Mouse (Mus musculus) kidney, postnatal 0 days (tissue): ENCODE data around the gene Slc11a1. TPM values are rescaled to one million over a fixed set of nuclear protein-coding genes. Genes with fewer than 3 reads are reported as not detected.

Experiments
- ATAC-seq: fragments of 200-750 bp; cut with Nextera tagmentation; replicated peaks from 2 replicates; pipeline ENCODE4 v1.8.0; 2017; ENCODE audit warnings: low read depth, moderate number of reproducible peaks, moderate TSS enrichment, moderate library complexity; ENCODE audit not compliant: low FRiP score
- DNase-seq: peaks from one replicate; pipeline ENCODE4 v3.0.0-alpha.2; 2016; ENCODE audit warnings: low spot score
- H3K27ac ChIP-seq: fragments of 300-500 bp; sonication (generic); 2 replicates; pipeline ENCODE4 v1.5.1; 2014; ENCODE audit warnings: mild to moderate bottlenecking
- H3K27me3 ChIP-seq: fragments of 300-500 bp; sonication (generic); 2 replicates; pipeline ENCODE4 v1.6.1; 2014; ENCODE audit warnings: low read length, mixed read lengths; ENCODE audit not compliant: insufficient read depth
- H3K36me3 ChIP-seq: fragments of 300-500 bp; sonication (generic); 2 replicates; pipeline ENCODE4 v1.6.1; 2014; ENCODE audit warnings: low read length, mixed read lengths; ENCODE audit not compliant: insufficient read depth
- H3K4me1 ChIP-seq: fragments of 300-500 bp; sonication (generic); replicated peaks from 2 replicates; pipeline ENCODE4 v1.6.1; 2014; ENCODE audit warnings: antibody characterized with exemption, low read length, mixed read lengths; ENCODE audit not compliant: insufficient read depth
- H3K4me2 ChIP-seq: fragments of 300-500 bp; sonication (generic); 2 replicates; pipeline ENCODE4 v1.6.1; 2014; ENCODE audit warnings: mild to moderate bottlenecking, low read length, moderate library complexity, mixed read lengths
- H3K4me3 ChIP-seq: fragments of 300-500 bp; sonication (generic); replicated peaks from 2 replicates; pipeline ENCODE4 v1.5.1; 2014; ENCODE audit warnings: low read depth, low read length
- H3K9ac ChIP-seq: fragments of 300-500 bp; sonication (generic); 2 replicates; pipeline ENCODE4 v1.6.1; 2014; ENCODE audit warnings: low read depth, low read length
- H3K9me3 ChIP-seq: fragments of 300-500 bp; sonication (generic); replicated peaks from 2 replicates; pipeline ENCODE4 v1.6.1; 2016; ENCODE audit warnings: low read length, inconsistent platforms, mixed read lengths
- CTCF ChIP-seq: IDR thresholded peaks from 2 replicates; pipeline ENCODE4 v1.5.1; 2016; ENCODE audit warnings: antibody characterized with exemption, low read depth, mild to moderate bottlenecking, moderate library complexity
- WGBS: fragments of 180-500 bp; shearing (Covaris S2); extraction: QIAGEN DNeasy Blood & Tissue Kit; methylation state at CpG from one replicate; pipeline ENCODE4 v1.1.7; 2014; 5-methylcytosine and 5-hydroxymethylcytosine counted together
- polyA plus RNA-seq: library from polyadenylated mRNA; unstranded; fragments of >200 nt; fragmentation: Nextera tagmentation; extraction: Ambion mirVana; gene quantifications from 2 replicates; pipeline ENCODE4 v1.2.1, GENCODE M21; 2015

Slc11a1 gene
- polyA plus RNA-seq, 1 experiment from 2014 or later, result 3.6 TPM

DNA sequence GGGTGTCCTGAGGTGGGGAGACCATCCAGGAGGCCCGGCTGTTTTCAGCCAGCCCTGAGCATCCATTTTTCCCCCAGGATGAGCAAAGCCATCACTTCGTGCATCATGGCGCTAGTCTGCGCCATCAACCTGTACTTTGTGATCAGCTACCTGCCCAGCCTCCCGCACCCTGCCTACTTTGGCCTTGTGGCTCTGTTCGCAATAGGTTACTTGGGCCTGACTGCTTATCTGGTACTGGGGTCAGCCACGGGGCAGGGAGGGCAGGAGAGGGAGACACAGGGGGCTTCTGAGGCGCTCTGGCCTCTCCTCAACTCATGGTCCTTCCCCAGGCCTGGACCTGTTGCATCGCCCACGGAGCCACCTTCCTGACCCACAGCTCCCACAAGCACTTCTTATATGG lies 10.1 kb downstream of the Slc11a1 start:
- Histone ChIP-seq H3K27ac (no peak overlapping the region), H3K9me3 (no peaks in the 10 kb centered on the region), H3K4me3 (no peak overlapping the region), H3K4me2 (no peak overlapping the region), H3K36me3 (no peaks in the 10 kb centered on the region), H3K27me3 (no peaks in the 10 kb centered on the region), H3K9ac (no peak overlapping the region), H3K4me1 (peaks cover 7% of the 10 kb centered on the region; the same call in 1 of the 2 replicates)
- no peak for DNase-seq
- ATAC-seq, result no peak
- WGBS, result 93% methylated on average over 10 of the region's 10 CpGs
- no peak for TF ChIP-seq CTCF

DNA sequence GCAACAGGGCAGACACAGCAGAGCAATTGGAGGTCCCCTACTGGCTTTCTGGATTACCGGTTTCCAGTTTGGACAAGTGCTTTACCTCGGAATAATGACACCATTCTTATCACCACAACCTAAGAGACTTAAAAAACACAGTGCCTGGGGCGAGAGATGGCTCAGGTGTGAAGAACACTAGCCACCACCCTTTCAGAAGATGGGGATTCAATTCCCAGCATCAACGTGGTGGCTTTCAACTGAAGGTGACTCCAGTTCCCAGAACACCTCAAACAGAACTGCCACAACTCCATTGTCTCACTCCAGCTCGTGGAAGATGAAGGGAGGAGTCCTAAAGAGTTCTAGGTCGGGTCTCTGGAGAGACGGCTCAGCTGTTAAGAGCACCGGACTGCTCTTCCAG lies 10.5 kb downstream of the Slc11a1 start:
- no peak overlapping the region for H3K27ac ChIP-seq
- DNase-seq (no peak), ATAC-seq (no peak)
- H3K4me1 ChIP-seq, result peaks cover 12% of the 10 kb centered on the region
- H3K9me3 ChIP-seq, result no peaks in the 10 kb centered on the region
- no peak overlapping the region for H3K4me2 ChIP-seq
- no peaks in the 10 kb centered on the region for H3K27me3 ChIP-seq
- no peak for TF ChIP-seq CTCF
- H3K36me3 ChIP-seq, result no peaks in the 10 kb centered on the region
- no peak overlapping the region for H3K9ac ChIP-seq
- H3K4me3 ChIP-seq, result no peak overlapping the region
- 85% methylated on average over 8 of the region's 8 CpGs for WGBS

DNA sequence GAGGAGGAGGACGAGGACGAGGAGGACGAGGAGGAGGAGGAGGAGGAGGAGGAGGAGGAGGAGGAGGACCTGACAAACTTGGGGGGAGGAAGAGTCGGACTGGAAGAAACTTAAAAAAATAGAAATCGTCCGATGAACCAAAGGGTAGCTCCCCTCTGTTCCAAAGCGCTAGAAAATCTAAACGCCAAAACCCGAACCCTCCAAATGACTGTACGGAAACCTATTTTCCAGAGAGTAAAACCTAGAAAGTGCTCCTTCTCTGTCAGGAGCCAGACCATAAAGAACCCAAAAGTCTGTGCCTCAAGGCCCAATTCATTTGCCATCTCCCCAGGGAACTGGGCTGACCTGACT lies 11.3 kb downstream of the Slc11a1 start:
- Histone ChIP-seq H3K36me3 (no peaks in the 10 kb centered on the region), H3K9me3 (no peaks in the 10 kb centered on the region), H3K27me3 (no peaks in the 10 kb centered on the region), H3K27ac (peak overlapping the region; percentile 93), H3K4me3 (peak overlapping the region; percentile 32), H3K9ac (peak overlapping the region; percentile 32; the same call in 1 of the 2 replicates), H3K4me1 (peaks cover 17% of the 10 kb centered on the region), H3K4me2 (peak overlapping the region; percentile 55)
- no peak for TF ChIP-seq CTCF
- DNase-seq (no peak), ATAC-seq (no peak)
- WGBS, result 40% methylated on average over 7 of the region's 10 CpGs

DNA sequence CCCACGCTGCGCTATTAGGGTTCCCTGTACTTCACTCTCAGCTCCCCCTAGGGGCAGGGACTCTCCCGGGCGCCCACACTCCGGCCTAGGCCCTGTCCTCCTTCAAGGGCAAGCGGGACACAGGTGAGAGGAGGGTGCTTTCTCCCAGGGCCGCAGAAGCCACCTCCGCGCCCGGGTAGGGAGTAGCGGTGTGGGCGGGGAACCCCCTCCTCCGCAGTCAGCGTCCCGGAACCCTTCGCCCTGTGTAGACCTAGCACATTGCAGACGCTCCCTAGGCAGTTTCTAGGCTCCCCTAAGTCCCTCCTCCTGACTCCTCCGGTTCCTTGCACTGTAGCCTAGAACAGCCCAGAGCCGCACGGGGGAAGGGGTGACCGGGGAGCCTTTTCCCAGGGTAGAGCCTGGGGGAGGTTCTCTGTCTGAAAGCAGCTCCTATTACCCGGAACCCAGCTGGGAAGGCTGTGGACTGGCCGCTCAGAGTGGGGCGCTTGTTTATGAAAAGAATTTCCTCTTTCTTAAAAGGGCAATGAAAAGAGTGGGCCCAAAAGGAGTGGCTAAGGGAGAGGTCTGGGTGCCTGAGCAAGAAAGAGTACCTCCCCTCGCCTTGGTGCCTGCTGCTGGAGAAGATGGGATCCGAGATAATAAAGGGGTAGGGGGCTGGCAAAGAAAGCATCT lies 11.9 kb downstream of the Slc11a1 start:
- DNase-seq, result peak; percentile 97
- no peaks in the 10 kb centered on the region for H3K27me3 ChIP-seq
- no peaks in the 10 kb centered on the region for H3K9me3 ChIP-seq
- H3K9ac ChIP-seq, result peak overlapping the region; percentile 32; the same call in 1 of the 2 replicates
- H3K4me2 ChIP-seq, result peak overlapping the region; percentile 55
- WGBS, result 0% methylated on average over 26 of the region's 26 CpGs
- no peaks in the 10 kb centered on the region for H3K36me3 ChIP-seq
- TF ChIP-seq CTCF, result peak; percentile 69
- peak overlapping the region; percentile 93 for H3K27ac ChIP-seq
- peak; percentile 91 for ATAC-seq
- H3K4me3 ChIP-seq, result peak overlapping the region; percentile 32
- peaks cover 17% of the 10 kb centered on the region for H3K4me1 ChIP-seq

DNA sequence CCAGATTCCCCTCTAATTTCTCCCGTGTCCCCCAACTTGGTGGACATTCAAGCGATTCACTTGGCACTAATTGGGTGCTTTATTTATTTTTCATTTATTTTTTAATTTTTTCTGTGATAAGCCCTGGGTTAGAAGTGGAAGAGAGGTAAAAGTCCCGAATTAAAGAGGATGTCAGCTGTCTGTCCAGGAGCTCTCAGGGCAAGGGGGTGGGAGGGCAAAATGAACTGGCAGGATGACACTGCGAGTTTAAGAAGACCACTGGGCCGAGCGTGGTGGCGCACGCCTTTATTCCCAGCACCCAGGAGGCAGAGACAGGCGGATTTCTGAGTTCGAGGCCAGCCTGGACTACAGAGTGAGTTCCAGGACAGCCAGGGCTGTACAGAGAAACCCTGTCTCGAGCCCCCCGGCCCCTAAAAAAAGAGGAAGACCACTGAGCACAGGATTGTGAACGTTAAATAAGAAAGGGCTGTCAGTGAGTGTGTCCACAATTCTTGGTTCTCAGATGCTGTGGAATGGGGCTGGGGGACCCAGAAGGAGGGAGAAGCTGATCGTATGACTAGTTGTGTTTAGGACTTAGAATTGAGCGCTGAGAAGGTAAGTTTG lies 12.5 kb downstream of the Slc11a1 start:
- no peak for DNase-seq
- H3K27me3 ChIP-seq, result no peaks in the 10 kb centered on the region
- peak overlapping the region; percentile 55; the same call in 1 of the 2 replicates for H3K4me2 ChIP-seq
- 51% methylated on average over 15 of the region's 15 CpGs for WGBS
- H3K4me3 ChIP-seq, result peak overlapping the region; percentile 32; the same call in 1 of the 2 replicates
- peak overlapping the region; percentile 93 for H3K27ac ChIP-seq
- H3K4me1 ChIP-seq, result peaks cover 19% of the 10 kb centered on the region
- H3K36me3 ChIP-seq, result no peaks in the 10 kb centered on the region
- H3K9me3 ChIP-seq, result no peaks in the 10 kb centered on the region
- no peak for ATAC-seq
- TF ChIP-seq CTCF, result no peak
- H3K9ac ChIP-seq, result peak overlapping the region; percentile 32; the same call in 1 of the 2 replicates

DNA sequence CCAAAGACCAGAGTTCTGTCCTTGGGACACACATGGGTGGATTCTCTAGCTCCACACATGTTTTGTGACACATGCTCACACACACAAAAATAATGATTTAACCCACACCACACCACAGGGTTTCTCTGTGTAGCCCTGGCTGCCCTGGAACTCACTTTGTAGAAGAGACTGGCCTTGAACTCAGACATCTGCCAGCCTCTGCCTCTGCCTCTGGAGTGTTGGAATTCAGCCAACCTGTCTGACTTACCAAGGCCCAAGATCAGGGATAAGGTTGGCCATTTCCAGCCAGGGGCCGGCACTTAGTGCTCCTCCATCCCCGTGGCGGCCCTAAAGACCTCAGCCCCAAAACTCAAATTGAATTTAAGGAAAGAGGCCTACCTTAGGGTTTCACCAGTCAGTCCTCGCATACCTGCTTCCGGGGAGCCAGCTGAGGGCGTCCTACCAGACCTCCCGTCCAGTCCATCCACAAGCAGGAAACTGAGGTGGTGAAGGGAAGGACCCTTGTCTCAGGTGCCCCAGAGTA lies 13.5 kb downstream of the Slc11a1 start:
- 75% methylated on average over 7 of the region's 7 CpGs for WGBS
- Histone ChIP-seq H3K27ac (no peak overlapping the region), H3K36me3 (no peaks in the 10 kb centered on the region), H3K27me3 (no peaks in the 10 kb centered on the region), H3K4me1 (peaks cover 26% of the 10 kb centered on the region), H3K4me2 (no peak overlapping the region), H3K4me3 (no peak overlapping the region), H3K9me3 (no peaks in the 10 kb centered on the region), H3K9ac (no peak overlapping the region)
- TF ChIP-seq CTCF, result no peak
- DNase-seq (no peak), ATAC-seq (no peak)
